Mouse (Mus musculus) midbrain, embryonic 13.5 days (tissue): ENCODE measurements around the gene Fli1. TPM values are rescaled to one million over a fixed set of nuclear protein-coding genes. Genes with fewer than 3 reads are reported as not detected.
A peak's percentile ranks its signal among the peaks of the same experiment; 100 is the strongest.

ENCODE experiments used
- ATAC-seq: fragments of 200-750 bp; cut with Nextera tagmentation; 2 replicates; pipeline ENCODE4 v1.8.0; 2017; ENCODE audit warnings: mild to moderate bottlenecking, moderate TSS enrichment, moderate library complexity
- H3K27ac ChIP-seq: fragments of 300-500 bp; sonication (generic); 2 replicates; pipeline ENCODE4 v1.5.1; 2015; ENCODE audit warnings: inconsistent platforms, mild to moderate bottlenecking, moderate library complexity
- H3K27me3 ChIP-seq: fragments of 300-500 bp; sonication (generic); 2 replicates; pipeline ENCODE4 v1.6.1; 2015; ENCODE audit warnings: mild to moderate bottlenecking, inconsistent platforms
- H3K36me3 ChIP-seq: fragments of 300-500 bp; sonication (generic); 2 replicates; pipeline ENCODE4 v1.6.1; 2015; ENCODE audit warnings: mild to moderate bottlenecking, inconsistent platforms
- H3K4me1 ChIP-seq: fragments of 300-500 bp; sonication (generic); replicated peaks from 2 replicates; pipeline ENCODE4 v1.6.1; 2015; ENCODE audit warnings: inconsistent platforms
- H3K4me2 ChIP-seq: fragments of 300-500 bp; sonication (generic); replicated peaks from 2 replicates; pipeline ENCODE4 v1.6.1; 2015; ENCODE audit warnings: moderate library complexity, mild to moderate bottlenecking, inconsistent platforms
- H3K4me3 ChIP-seq: fragments of 300-500 bp; sonication (generic); replicated peaks from 2 replicates; pipeline ENCODE4 v1.5.1; 2015; ENCODE audit warnings: mild to moderate bottlenecking, inconsistent platforms
- H3K9ac ChIP-seq: fragments of 300-500 bp; sonication (generic); replicated peaks from 2 replicates; pipeline ENCODE4 v1.6.1; 2015; ENCODE audit warnings: mild to moderate bottlenecking, inconsistent platforms
- H3K9me3 ChIP-seq: fragments of 300-500 bp; sonication (generic); 2 replicates; pipeline ENCODE4 v1.6.1; 2016; ENCODE audit warnings: mild to moderate bottlenecking, inconsistent platforms
- WGBS: fragments of 180-500 bp; shearing (Covaris S2); methylation state at CpG from one replicate; pipeline ENCODE4 v1.1.7; 2015; 5-methylcytosine and 5-hydroxymethylcytosine counted together
- polyA plus RNA-seq: library from polyadenylated mRNA; unstranded; fragments of >200 nt; fragmentation: Nextera tagmentation; extraction: Ambion mirVana; gene quantifications from 2 replicates; pipeline ENCODE4 v1.2.1, GENCODE M21; 2015

Fli1 gene
- polyA plus RNA-seq, 1 experiment from 2014 or later, result 7.1 TPM

DNA sequence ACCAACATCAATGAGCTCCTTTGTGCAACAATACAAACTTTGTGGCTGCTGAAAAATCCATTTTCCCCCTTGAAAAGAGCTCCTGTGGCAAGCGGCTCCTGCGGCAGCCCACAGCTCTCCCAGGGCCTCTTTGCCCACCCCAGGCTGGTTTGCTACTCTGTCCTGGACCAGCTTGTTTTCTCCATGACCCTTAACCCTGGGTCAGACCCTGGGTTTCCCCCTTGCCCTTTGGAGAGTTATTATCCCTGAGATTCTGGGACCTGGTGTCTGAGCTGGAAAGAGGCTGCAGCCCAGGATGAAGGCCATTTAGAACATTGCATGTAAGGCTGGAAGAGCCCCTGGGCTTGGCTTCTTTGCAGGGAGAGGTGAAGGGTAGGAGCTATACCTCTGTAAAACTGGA, 4.1 kb upstream of the Fli1 start:
- Histone ChIP-seq H3K9ac (no peak overlapping the region), H3K36me3 (no peaks in the 10 kb centered on the region), H3K4me3 (no peak overlapping the region), H3K27ac (no peak overlapping the region), H3K4me1 (peaks cover 40% of the 10 kb centered on the region), H3K27me3 (peaks cover 89% of the 10 kb centered on the region), H3K4me2 (no peak overlapping the region), H3K9me3 (no peaks in the 10 kb centered on the region)
- 19% methylated on average over 2 of the region's 2 CpGs for WGBS
- ATAC-seq, result no peak

DNA sequence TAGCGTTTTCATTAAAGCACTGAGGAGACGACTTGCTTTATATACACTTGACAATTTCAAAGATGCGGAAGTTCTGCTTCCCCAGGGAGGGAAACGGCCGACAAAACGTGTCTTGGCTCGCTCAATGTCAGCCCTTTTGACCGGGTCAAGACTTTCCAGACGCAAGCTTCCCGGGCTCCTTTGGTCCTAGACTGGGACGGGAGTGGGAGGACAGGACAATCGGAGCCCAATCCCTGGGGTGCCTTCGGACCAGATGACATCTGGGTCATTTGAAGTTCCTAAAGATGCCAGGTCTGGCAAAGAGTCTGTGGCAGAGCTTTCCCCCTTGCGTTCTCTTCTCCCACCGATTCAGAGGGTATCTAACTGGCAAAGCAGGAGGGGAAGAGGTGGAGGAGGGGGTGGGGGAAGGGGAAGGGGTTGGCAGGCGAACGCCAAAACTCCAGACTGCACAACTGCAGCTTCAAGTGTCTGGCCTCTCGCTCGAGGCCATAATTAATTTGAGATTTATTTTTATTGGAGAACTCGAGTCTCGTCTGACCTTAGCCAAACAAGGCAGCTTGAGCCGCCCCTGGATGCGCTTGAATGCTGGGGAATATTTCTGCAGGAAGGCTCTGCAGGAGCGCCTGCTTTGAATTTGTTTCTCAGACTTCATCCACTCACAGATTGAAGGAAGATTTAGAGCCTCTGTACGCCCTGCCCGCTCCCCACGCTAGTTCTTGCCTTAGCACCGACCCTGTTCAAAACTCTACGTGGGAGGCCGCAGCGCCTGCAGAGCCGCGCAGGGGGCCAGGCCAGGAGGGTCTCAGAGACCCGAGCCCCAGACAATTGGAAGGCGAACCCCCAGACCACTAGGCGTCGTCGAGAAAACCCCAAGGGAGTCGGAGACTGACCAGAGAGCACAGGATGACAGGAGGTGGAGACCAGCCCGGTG, 2.3 kb upstream of the Fli1 start:
- Histone ChIP-seq H3K4me2 (peak overlapping the region; percentile 35), H3K4me3 (peak overlapping the region; percentile 14; the same call in 1 of the 2 replicates)
- WGBS, result under 1% methylated on average over 40 of the region's 40 CpGs

DNA sequence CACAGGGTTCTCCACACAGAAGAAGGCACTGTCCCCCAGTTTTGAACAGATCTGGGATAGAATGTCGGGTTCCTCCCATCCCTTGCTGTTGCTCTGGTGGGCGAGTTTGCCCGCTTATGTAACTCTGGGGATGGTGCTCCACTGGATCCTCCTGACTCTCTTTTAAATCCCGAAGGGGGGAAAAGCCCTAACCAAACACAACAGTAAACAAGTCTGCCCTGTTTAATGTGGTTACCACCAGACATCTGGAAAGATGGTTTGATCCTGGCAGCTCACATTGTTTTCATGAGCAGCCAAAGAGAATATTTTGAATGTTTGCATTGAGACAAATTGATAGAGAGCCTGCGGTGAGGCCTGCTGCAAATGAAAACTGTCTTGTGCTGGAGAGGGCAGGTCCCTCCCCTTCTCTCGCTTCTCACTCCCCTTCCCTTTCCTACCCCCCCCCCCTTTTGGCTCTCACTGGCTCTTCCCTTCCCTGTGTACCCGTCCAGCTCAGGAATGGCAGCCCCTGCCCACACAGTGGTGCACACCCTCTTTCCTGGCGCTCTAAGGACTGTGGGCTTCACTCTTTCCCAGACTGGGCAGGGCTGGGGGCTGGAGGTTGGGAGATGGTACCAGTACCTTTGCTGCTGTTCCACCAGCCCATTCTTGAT, 1.4 kb upstream of the Fli1 start:
- 7% methylated on average over 8 of the region's 8 CpGs for WGBS
- H3K9ac ChIP-seq, result no peak overlapping the region
- ATAC-seq, result no peak
- H3K27me3 ChIP-seq, result peaks cover 97% of the 10 kb centered on the region
- H3K27ac ChIP-seq, result no peak overlapping the region
- H3K4me2 ChIP-seq, result no peak overlapping the region
- H3K4me3 ChIP-seq, result no peak overlapping the region
- H3K9me3 ChIP-seq, result no peaks in the 10 kb centered on the region
- H3K4me1 ChIP-seq, result peaks cover 49% of the 10 kb centered on the region
- H3K36me3 ChIP-seq, result no peaks in the 10 kb centered on the region

More for the DNA sequence above, 2.3 kb upstream of the Fli1 start:
- Histone ChIP-seq H3K27ac (no peak overlapping the region), H3K4me1 (peaks cover 50% of the 10 kb centered on the region), H3K36me3 (no peaks in the 10 kb centered on the region), H3K27me3 (peaks cover 98% of the 10 kb centered on the region), H3K9me3 (no peaks in the 10 kb centered on the region), H3K9ac (no peak overlapping the region)
- ATAC-seq, result no peak

DNA sequence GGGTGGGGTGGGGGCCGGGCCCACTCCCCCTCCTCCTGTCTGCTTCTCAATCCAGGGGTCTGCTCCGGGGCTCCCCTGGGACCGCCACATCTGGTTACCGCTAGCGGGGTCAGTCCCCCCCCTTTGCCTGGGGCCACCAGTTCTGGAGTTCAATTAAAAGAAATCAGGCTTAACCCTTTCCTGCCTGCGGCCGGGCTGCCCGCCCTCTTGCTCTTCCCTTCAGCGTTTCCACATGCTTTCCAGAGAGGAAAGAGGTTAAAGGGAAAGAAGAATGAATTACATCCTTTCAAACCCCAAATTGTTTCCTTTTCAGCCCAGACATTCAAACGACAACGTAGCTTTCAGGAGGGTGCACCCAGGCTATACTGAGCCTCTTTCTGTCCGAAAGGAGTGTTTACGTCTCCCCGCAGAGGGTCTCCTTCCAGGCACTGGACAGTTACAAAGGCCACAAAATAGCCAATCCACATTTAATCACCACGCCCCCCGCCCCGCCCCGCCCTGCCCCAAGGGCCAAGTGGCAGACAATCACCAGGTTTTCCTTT, 450 bp upstream of the Fli1 start:
- Histone ChIP-seq H3K4me3 (peak overlapping the region; percentile 51), H3K4me1 (peaks cover 49% of the 10 kb centered on the region), H3K36me3 (no peaks in the 10 kb centered on the region), H3K27me3 (peaks cover 98% of the 10 kb centered on the region), H3K27ac (no peak overlapping the region), H3K9ac (no peak overlapping the region; the same call in 1 of the 2 replicates), H3K9me3 (no peaks in the 10 kb centered on the region), H3K4me2 (peak overlapping the region; percentile 99)
- no peak for ATAC-seq
- WGBS, result 2% methylated on average over 18 of the region's 18 CpGs

DNA sequence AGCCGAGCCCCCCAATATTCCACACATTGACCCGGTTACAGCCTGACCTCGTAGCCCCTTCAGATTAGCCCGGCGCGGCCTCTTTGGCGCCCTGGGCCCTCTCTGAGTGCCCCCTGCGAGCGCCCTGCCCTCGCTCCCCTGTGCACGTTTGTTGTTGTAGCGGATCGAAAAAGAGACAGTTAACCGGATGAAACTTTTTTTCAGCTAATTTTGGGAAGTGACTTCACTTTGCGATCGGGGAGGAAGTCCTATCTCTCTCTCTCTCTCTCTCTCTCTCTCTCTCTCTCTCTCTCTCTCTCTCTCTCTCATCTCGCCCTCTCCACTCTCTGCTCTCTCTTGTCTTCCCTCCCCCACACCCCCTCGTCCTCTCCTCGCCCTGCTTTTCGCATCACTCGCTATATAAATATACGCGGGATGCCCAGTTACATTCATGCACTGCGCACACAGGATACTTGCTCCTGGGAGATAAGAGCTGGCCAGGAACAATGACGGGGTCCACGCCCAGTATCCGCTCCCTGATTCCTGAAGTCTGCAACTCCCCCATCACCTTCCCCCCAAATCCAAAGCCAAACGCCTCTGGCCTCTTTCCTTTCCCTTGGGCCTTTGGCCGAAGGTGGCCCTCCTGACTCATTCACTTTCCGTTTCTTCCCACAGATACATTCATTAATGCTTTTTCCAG, 1.3 kb downstream of the Fli1 start:
- no peak for ATAC-seq
- peak overlapping the region; percentile 51 for H3K4me3 ChIP-seq
- peak overlapping the region; percentile 56; the same call in 1 of the 2 replicates for H3K27ac ChIP-seq
- peak overlapping the region; percentile 99 for H3K4me2 ChIP-seq
- no peaks in the 10 kb centered on the region for H3K36me3 ChIP-seq
- peak overlapping the region; percentile 74 for H3K9ac ChIP-seq
- peaks cover 92% of the 10 kb centered on the region for H3K27me3 ChIP-seq
- WGBS, result under 1% methylated on average over 30 of the region's 30 CpGs
- H3K9me3 ChIP-seq, result no peaks in the 10 kb centered on the region
- H3K4me1 ChIP-seq, result peaks cover 49% of the 10 kb centered on the region

DNA sequence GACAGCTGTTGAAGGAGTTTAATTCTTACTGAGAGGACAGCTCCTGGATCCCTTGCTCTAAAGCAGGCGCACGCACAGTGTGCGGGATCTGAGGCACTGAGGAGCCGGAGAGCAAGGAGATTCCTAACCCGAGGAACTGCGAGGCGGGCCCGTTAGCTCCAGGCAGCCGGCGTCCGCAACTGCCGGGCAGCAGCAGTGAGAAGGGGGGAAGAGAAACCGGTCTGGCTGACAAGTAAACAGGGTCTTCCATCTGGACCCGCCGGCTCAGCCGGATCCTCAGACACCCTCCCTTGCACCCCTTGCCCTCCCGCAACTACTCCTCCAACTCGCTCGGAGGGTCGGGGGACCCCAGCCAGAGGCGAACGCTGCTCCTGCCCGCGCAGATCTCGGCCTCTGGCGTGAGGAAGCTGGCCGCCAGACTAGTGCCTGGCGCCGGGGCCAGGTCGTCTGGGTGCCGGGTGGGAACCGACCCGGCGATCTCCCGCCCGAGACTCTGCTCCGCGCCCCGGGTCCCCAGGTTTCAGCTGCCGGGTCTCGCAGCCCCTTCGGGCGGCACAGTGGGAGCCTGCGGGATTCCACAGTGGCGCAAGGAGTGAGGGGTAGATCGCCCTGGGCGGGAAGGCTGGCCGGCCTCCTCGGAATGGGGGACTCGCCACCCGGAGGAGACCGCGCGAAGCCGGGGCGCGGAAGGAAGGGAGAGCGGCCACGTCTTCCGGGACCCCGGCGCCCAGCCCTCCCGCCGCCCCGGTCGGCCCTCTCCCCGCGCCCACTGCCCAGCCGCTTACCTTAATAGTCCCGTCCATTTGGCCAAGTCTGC, 2.0 kb downstream of the Fli1 start:
- Histone ChIP-seq H3K36me3 (no peaks in the 10 kb centered on the region), H3K9ac (peak overlapping the region; percentile 74), H3K27ac (peak overlapping the region; percentile 56), H3K4me1 (peaks cover 49% of the 10 kb centered on the region), H3K9me3 (no peaks in the 10 kb centered on the region), H3K27me3 (peaks cover 84% of the 10 kb centered on the region), H3K4me2 (peak overlapping the region; percentile 99), H3K4me3 (peak overlapping the region; percentile 51)
- under 1% methylated on average over 57 of the region's 70 CpGs for WGBS
- peak; percentile 62 for ATAC-seq

DNA sequence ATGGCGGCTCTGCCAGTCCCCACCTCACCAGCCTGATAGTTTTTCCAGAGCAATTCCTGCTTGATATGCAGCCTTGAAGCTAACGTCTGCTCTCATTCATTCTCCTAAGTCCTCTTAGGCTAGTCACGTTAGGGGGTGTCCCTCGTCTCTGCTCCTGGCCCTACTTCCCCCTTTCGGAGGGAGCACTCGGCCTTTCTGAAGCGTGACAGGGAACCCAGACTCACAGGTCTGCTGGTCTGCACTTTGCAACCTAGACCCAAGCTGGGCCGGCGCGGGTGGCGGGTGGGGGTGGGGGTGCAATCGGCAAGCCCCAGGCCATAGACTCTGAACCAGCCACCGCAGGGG, 2.6 kb downstream of the Fli1 start:
- Histone ChIP-seq H3K4me2 (peak overlapping the region; percentile 99), H3K9me3 (no peaks in the 10 kb centered on the region), H3K27ac (no peak overlapping the region), H3K4me1 (peaks cover 43% of the 10 kb centered on the region), H3K4me3 (peak overlapping the region; percentile 51), H3K36me3 (no peaks in the 10 kb centered on the region), H3K27me3 (peaks cover 78% of the 10 kb centered on the region), H3K9ac (peak overlapping the region; percentile 74)
- WGBS, result 1% methylated on average over 13 of the region's 13 CpGs
- ATAC-seq, result no peak

DNA sequence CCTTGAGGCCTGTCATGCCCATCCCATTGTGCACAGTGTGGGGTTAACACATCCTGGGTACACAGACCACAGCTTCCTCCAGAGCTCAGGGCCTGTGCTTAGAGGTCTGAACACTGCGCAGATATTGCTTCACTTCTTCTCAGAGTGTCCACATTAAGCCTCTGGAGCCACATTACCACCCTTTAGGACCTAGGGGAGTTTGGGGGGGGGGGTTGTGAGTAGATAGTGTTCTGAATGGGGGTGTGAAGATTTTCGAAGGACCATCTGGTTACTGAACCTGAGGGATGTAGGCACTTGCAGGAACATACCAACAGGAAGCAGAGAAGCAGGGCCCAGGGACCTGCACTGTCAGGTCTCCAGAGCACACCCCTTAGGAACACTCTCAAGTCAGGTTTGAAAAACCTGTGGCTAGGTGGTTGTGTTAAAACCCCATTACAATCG, 3.3 kb downstream of the Fli1 start:
- H3K27ac ChIP-seq, result no peak overlapping the region
- H3K4me2 ChIP-seq, result no peak overlapping the region; the same call in 1 of the 2 replicates
- no peak overlapping the region for H3K9ac ChIP-seq
- H3K4me3 ChIP-seq, result 0 out of 2 replicates have a peak overlapping the region, but pooled peaks have one; percentile 6
- 0 out of 2 replicates have a peak, but pooled peaks have one; percentile 45 for ATAC-seq
- no peaks in the 10 kb centered on the region for H3K36me3 ChIP-seq
- peaks cover 38% of the 10 kb centered on the region for H3K4me1 ChIP-seq
- peaks cover 71% of the 10 kb centered on the region for H3K27me3 ChIP-seq
- 51% methylated on average over 3 of the region's 3 CpGs for WGBS
- no peaks in the 10 kb centered on the region for H3K9me3 ChIP-seq

DNA sequence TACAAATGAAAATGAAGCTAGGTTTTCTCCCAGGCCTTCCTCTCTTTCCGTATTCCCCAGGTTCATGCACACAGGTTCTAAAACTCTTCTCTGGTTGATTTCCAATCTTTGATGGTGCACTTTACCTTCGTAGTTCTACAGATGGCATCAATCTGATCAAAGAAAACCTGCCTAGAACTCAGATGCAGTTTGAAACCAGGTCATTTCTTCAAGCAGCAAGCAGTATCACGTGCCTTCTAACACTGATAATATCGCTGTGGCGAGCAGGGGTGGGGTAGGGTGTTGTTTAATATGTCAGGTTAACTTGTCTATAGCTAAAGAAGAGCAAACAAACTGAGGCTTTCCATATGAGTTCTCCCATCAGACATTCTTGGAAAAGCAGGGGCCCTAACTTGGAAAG, 4.5 kb downstream of the Fli1 start:
- Histone ChIP-seq H3K9ac (no peak overlapping the region), H3K36me3 (no peaks in the 10 kb centered on the region), H3K4me2 (no peak overlapping the region), H3K4me3 (no peak overlapping the region), H3K9me3 (no peaks in the 10 kb centered on the region), H3K27ac (no peak overlapping the region), H3K4me1 (peaks cover 31% of the 10 kb centered on the region), H3K27me3 (peaks cover 59% of the 10 kb centered on the region)
- no peak for ATAC-seq
- 90% methylated on average over 5 of the region's 5 CpGs for WGBS

DNA sequence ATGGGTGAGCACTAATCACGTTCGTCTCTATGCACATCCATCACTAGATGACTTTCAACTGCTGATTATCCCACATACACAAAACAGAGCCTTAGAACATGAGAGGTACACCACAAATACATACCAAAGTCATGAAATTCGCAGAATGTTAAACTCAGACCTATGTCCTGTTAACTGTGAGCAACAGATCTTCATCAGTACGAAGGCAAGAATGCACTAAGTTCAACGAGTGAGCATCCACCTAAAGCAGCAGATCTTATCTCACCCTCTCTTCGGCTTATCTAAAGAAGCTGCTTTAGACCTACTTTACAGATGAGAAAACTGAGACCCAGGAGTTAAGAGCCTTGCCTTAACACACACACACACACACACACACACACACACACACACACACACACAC, 5.0 kb downstream of the Fli1 start:
- ATAC-seq, result no peak
- H3K4me3 ChIP-seq, result no peak overlapping the region
- H3K9ac ChIP-seq, result no peak overlapping the region
- no peaks in the 10 kb centered on the region for H3K36me3 ChIP-seq
- H3K27me3 ChIP-seq, result peaks cover 55% of the 10 kb centered on the region
- H3K27ac ChIP-seq, result no peak overlapping the region
- WGBS, result 85% methylated on average over 6 of the region's 6 CpGs
- peaks cover 26% of the 10 kb centered on the region for H3K4me1 ChIP-seq
- no peak overlapping the region for H3K4me2 ChIP-seq
- H3K9me3 ChIP-seq, result no peaks in the 10 kb centered on the region
